Mouse (Mus musculus): ENCODE data around the gene Ube2n. TPM values are rescaled to one million over a fixed set of nuclear protein-coding genes. Genes with fewer than 3 reads are reported as not detected.

Ube2n gene
- polyA plus RNA-seq, 1 experiment from 2014 or later, result 319 TPM

DNA sequence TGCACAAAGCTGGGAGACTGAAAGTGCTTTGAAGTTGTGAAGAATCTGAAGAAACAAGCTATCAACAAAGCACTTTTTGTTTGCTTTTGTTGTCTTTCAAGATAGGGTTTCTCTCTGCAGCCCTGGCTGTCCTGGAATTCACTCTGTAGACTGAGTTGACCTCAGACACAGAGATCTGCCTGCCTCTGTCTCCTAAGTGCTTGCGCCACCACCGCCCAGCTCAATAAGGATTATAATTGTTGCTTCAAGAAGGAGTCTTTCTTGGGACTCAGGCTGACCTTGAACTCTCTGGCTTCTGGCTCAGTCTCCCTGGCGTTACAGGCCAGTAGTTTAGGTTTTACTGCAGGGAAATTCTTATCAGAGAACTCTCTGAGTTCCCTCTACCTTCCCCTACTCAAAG lies 51.8 kb downstream of the Ube2n start:
- Histone ChIP-seq H3K4me1 (replicated peaks; ENCODE audit: control insufficient read depth, insufficient read depth, low read length) (peaks cover 13% of the 10 kb centered on the region; the same call in 1 of the 2 replicates), H3K9me3 (ENCODE audit: control insufficient read depth, low read length) (no peaks in the 10 kb centered on the region), H3K4me3 (ENCODE audit: low read depth, low read length) (no peak overlapping the region), H3K36me3 (ENCODE audit: control insufficient read depth, insufficient read depth, low read length) (no peaks in the 10 kb centered on the region), H3K27ac (ENCODE audit: low read depth) (no peak overlapping the region), H3K27me3 (replicated peaks; ENCODE audit: control insufficient read depth, insufficient read depth, low read length) (no peaks in the 10 kb centered on the region), H3K9ac (ENCODE audit: low read length) (no peak overlapping the region), H3K4me2 (ENCODE audit: low read length) (no peak overlapping the region)
- ATAC-seq (replicated peaks; ENCODE audit: low FRiP score, low TSS enrichment, low read depth) (no peak), DNase-seq (ENCODE audit: low spot score) (no peak)
- 86% methylated on average over 3 of the region's 3 CpGs for WGBS

DNA sequence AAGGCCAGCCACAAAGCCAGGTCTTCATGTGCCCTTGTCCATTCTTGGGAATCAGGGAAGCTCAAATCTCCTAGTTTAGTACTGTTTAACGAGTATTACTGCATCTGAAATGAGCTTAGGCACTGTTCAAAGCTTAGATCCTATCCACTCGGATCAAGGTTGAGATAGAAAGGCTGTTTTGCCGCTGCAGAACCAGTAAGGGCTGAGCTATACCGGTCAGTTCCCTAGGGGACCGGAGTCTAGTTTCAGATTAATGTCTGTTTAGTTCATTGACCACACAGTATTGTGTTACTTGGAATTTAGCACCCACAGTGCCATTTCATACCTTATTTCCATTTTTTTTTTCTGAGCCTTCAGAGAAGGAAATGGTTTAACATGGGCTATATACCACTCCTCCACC lies 52.6 kb downstream of the Ube2n start:
- H3K9me3 ChIP-seq (ENCODE audit: control insufficient read depth, low read length), result no peaks in the 10 kb centered on the region
- DNase-seq (ENCODE audit: low spot score) (no peak), ATAC-seq (replicated peaks; ENCODE audit: low FRiP score, low TSS enrichment, low read depth) (no peak)
- no peak overlapping the region for H3K27ac ChIP-seq (ENCODE audit: low read depth)
- 65% methylated on average over 5 of the region's 5 CpGs for WGBS
- H3K36me3 ChIP-seq (ENCODE audit: control insufficient read depth, insufficient read depth, low read length), result no peaks in the 10 kb centered on the region
- H3K4me1 ChIP-seq (replicated peaks; ENCODE audit: control insufficient read depth, insufficient read depth, low read length), result peaks cover 7% of the 10 kb centered on the region; the same call in 1 of the 2 replicates
- no peak overlapping the region for H3K9ac ChIP-seq (ENCODE audit: low read length)
- H3K4me3 ChIP-seq (ENCODE audit: low read depth, low read length), result no peak overlapping the region
- no peak overlapping the region for H3K4me2 ChIP-seq (ENCODE audit: low read length)
- no peaks in the 10 kb centered on the region for H3K27me3 ChIP-seq (replicated peaks; ENCODE audit: control insufficient read depth, insufficient read depth, low read length)

DNA sequence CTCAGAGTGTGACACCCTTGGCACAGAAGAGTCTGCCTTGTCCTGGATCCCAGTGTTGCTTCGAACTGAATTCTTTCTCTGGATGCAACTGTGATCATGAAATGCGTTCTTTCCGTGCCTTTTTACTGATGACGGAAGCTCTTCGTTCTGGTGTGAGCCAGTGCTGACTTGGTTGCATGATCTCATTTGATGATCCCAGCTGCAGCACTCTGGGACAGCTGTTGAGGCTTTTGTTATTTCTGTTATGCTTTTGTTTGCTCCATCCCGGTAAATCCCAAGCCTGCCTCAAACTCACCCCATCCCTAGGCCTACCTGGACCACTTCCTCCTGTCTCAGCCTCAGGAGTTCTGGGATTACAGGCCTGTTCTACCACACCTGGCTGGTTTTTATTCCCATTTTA lies 53.1 kb downstream of the Ube2n start:
- Histone ChIP-seq H3K36me3 (ENCODE audit: control insufficient read depth, insufficient read depth, low read length) (no peaks in the 10 kb centered on the region), H3K27me3 (replicated peaks; ENCODE audit: control insufficient read depth, insufficient read depth, low read length) (no peaks in the 10 kb centered on the region), H3K9ac (ENCODE audit: low read length) (no peak overlapping the region), H3K27ac (ENCODE audit: low read depth) (no peak overlapping the region), H3K4me3 (ENCODE audit: low read depth, low read length) (no peak overlapping the region), H3K4me2 (ENCODE audit: low read length) (no peak overlapping the region), H3K9me3 (ENCODE audit: control insufficient read depth, low read length) (no peaks in the 10 kb centered on the region), H3K4me1 (replicated peaks; ENCODE audit: control insufficient read depth, insufficient read depth, low read length) (peaks cover 7% of the 10 kb centered on the region; the same call in 1 of the 2 replicates)
- DNase-seq (ENCODE audit: low spot score) (no peak), ATAC-seq (replicated peaks; ENCODE audit: low FRiP score, low TSS enrichment, low read depth) (no peak)
- 78% methylated on average over 6 of the region's 6 CpGs for WGBS

DNA sequence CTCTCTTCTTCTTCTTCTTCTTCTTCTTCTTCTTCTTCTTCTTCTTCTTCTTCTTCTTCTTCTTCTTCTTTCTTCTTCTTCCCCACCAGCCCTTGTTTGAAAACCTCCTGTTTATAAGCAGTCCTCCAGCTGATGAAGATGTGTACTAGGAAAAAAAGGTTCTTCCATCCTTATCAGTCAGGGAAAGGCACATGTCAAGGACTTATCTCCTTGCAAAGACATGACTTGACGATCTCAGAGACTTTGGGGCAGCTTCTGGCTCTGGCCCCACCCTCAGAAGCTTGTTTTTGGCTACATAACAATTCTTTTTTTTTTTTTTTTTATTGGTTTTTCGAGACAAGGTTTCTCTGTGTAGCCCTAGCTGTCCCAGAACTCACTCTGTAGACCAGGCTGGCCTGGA lies 54.5 kb downstream of the Ube2n start:
- WGBS, result 53% methylated on average over 2 of the region's 2 CpGs
- no peaks in the 10 kb centered on the region for H3K36me3 ChIP-seq (ENCODE audit: control insufficient read depth, insufficient read depth, low read length)
- H3K27ac ChIP-seq (ENCODE audit: low read depth), result no peak overlapping the region
- H3K27me3 ChIP-seq (replicated peaks; ENCODE audit: control insufficient read depth, insufficient read depth, low read length), result no peaks in the 10 kb centered on the region
- H3K9ac ChIP-seq (ENCODE audit: low read length), result no peak overlapping the region
- no peak overlapping the region for H3K4me3 ChIP-seq (ENCODE audit: low read depth, low read length)
- peaks cover 7% of the 10 kb centered on the region; the same call in 1 of the 2 replicates for H3K4me1 ChIP-seq (replicated peaks; ENCODE audit: control insufficient read depth, insufficient read depth, low read length)
- H3K9me3 ChIP-seq (ENCODE audit: control insufficient read depth, low read length), result no peaks in the 10 kb centered on the region
- DNase-seq (ENCODE audit: low spot score) (peak; percentile 43), ATAC-seq (replicated peaks; ENCODE audit: low FRiP score, low TSS enrichment, low read depth) (no peak)
- no peak overlapping the region for H3K4me2 ChIP-seq (ENCODE audit: low read length)

DNA sequence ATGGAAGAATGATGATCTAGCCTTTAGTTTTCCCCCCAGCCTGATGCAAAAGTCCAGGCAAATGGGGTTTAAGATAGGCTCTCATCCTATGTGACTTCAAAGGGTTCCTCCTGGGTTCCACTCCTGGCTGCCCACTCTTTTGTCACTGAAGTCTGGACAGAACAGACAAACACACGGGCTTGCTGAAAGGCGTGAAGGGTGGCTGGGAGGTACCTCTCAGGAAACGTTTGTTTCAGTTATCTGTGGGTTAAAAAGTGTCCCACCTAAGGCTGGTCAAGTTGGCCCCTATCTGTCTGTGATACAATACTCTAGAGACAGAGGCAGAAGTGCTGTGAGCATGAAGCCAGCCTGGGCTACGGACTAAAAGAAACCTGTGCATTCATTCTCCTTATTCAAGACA lies 60.0 kb downstream of the Ube2n start:
- Histone ChIP-seq H3K27me3 (replicated peaks; ENCODE audit: control insufficient read depth, insufficient read depth, low read length) (no peaks in the 10 kb centered on the region), H3K4me3 (ENCODE audit: low read depth, low read length) (no peak overlapping the region), H3K9ac (ENCODE audit: low read length) (no peak overlapping the region), H3K4me2 (ENCODE audit: low read length) (no peak overlapping the region), H3K4me1 (replicated peaks; ENCODE audit: control insufficient read depth, insufficient read depth, low read length) (no peaks in the 10 kb centered on the region), H3K36me3 (ENCODE audit: control insufficient read depth, insufficient read depth, low read length) (no peaks in the 10 kb centered on the region), H3K9me3 (ENCODE audit: control insufficient read depth, low read length) (no peaks in the 10 kb centered on the region), H3K27ac (ENCODE audit: low read depth) (no peak overlapping the region)
- peak; percentile 10 for DNase-seq (ENCODE audit: low spot score)
- WGBS, result 70% methylated on average over 4 of the region's 4 CpGs
- no peak for ATAC-seq (replicated peaks; ENCODE audit: low FRiP score, low TSS enrichment, low read depth)

DNA sequence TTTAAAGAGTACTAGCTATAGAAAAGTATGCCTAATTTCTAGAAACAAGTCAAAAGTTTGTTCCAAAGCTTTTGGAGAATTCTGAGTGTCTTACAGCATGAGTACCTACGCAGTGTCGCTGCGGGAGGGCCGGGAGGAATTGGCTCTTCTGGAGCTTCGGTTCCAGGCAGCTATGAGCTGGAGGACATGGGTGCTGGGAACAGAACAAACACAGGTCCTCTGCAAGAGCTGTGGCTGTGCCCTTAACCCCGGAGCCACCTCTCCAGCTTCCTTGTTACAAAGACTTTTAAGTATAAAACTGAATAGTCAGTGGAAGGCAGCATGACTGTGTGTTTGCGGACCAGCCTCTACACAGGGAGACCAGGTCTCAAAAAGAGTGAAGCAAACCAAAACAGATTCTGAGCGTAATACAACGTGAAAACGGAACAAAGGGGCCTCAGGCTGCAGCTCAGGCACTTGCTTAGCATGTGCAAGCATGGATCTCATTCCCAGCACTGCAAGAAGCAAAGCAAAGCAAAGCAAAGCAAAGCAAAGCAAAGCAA lies 61.0 kb downstream of the Ube2n start:
- no peak for ATAC-seq (replicated peaks; ENCODE audit: low FRiP score, low TSS enrichment, low read depth)
- Histone ChIP-seq H3K27ac (ENCODE audit: low read depth) (no peak overlapping the region), H3K4me3 (ENCODE audit: low read depth, low read length) (no peak overlapping the region), H3K9me3 (ENCODE audit: control insufficient read depth, low read length) (no peaks in the 10 kb centered on the region), H3K36me3 (ENCODE audit: control insufficient read depth, insufficient read depth, low read length) (no peaks in the 10 kb centered on the region), H3K4me2 (ENCODE audit: low read length) (no peak overlapping the region), H3K4me1 (replicated peaks; ENCODE audit: control insufficient read depth, insufficient read depth, low read length) (no peaks in the 10 kb centered on the region), H3K9ac (ENCODE audit: low read length) (no peak overlapping the region), H3K27me3 (replicated peaks; ENCODE audit: control insufficient read depth, insufficient read depth, low read length) (no peaks in the 10 kb centered on the region)
- WGBS, result 77% methylated on average over 10 of the region's 10 CpGs
- peak; percentile 50 for DNase-seq (ENCODE audit: low spot score)

DNA sequence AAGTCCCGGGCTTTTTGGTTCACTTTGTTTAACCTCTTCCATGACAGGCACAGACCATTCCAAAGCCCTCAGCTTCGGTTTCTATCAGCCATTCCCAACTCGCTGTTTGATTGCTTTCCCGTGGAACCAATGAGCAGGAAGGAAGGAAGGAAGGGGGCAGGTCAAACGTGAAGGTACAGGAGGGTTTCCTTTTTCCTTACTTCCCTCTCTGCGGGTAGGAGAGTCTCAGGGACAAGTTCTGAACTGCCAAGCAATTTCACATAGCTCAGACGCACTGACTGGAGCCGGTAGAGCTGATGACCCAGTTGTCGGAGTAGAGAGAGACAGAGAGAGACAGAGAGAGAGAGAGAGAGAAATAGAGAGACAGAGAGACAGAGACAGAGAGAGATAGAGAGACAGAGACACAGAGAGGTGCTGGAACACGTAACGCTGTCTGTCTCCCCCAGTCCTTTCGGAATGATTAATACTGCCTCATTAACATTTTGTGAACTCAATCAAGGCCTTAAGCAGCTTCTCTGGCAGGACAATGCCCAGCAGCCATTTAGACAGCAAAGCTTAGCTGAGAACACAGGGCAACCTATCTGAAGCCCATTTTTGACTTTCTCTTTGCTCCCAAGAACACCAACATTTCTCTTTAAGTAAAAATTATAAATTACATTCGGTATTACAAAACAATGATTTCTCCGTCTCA lies 62.1 kb downstream of the Ube2n start:
- Histone ChIP-seq H3K36me3 (ENCODE audit: control insufficient read depth, insufficient read depth, low read length) (no peaks in the 10 kb centered on the region), H3K4me1 (replicated peaks; ENCODE audit: control insufficient read depth, insufficient read depth, low read length) (no peaks in the 10 kb centered on the region), H3K4me3 (ENCODE audit: low read depth, low read length) (no peak overlapping the region), H3K27ac (ENCODE audit: low read depth) (no peak overlapping the region), H3K27me3 (replicated peaks; ENCODE audit: control insufficient read depth, insufficient read depth, low read length) (no peaks in the 10 kb centered on the region), H3K9ac (ENCODE audit: low read length) (no peak overlapping the region), H3K9me3 (ENCODE audit: control insufficient read depth, low read length) (no peaks in the 10 kb centered on the region), H3K4me2 (ENCODE audit: low read length) (no peak overlapping the region)
- DNase-seq (ENCODE audit: low spot score), result peak; percentile 51
- 54% methylated on average over 14 of the region's 14 CpGs for WGBS
- ATAC-seq (replicated peaks; ENCODE audit: low FRiP score, low TSS enrichment, low read depth), result no peak

DNA sequence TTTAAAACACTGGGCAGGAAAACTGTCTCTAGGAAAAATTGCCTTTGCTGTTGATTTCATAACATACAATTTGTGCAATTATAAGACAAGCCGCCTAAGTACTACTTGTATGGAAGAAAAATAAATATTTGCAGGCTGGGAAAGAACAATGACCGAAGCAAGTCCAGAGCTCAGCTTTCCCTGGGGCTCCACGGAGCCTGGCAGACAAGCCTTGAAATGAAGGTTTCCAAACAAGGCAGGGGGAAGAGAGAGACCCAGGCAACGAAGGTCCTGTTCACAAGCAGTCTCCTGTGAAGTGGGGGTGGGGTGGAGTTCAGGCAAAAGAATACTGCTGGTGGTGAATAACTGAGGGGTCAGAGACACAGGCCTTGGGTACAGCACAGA lies 62.6 kb downstream of the Ube2n start:
- no peak for DNase-seq (ENCODE audit: low spot score)
- H3K27ac ChIP-seq (ENCODE audit: low read depth), result no peak overlapping the region
- no peak for ATAC-seq (replicated peaks; ENCODE audit: low FRiP score, low TSS enrichment, low read depth)

DNA sequence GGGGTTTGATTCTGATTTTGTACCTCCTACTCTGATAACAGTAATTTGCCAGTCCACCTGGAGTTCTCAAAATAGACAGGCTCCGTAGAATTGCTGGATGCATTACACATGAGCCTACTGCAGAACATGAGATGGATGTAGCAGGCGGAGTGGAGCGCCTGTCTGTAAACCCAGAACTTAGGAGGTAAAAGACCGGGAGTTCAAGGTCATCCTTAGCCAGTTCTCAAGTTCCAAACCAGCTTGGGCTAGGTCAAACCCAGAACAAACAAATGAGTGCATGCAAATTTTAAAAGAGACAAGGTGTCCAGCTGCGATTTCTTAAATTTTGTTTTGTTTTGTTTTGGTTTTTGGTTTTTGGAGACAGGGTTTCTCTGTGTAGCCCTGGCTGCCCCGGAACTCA lies 70.6 kb downstream of the Ube2n start:
- Histone ChIP-seq H3K36me3 (ENCODE audit: control insufficient read depth, insufficient read depth, low read length) (no peaks in the 10 kb centered on the region), H3K27ac (ENCODE audit: low read depth) (no peak overlapping the region), H3K4me2 (ENCODE audit: low read length) (no peak overlapping the region), H3K4me1 (replicated peaks; ENCODE audit: control insufficient read depth, insufficient read depth, low read length) (no peaks in the 10 kb centered on the region), H3K27me3 (replicated peaks; ENCODE audit: control insufficient read depth, insufficient read depth, low read length) (no peaks in the 10 kb centered on the region), H3K4me3 (ENCODE audit: low read depth, low read length) (no peak overlapping the region), H3K9me3 (ENCODE audit: control insufficient read depth, low read length) (no peaks in the 10 kb centered on the region), H3K9ac (ENCODE audit: low read length) (no peak overlapping the region)
- no peak for DNase-seq (ENCODE audit: low spot score)
- 85% methylated on average over 6 of the region's 6 CpGs for WGBS
- no peak for ATAC-seq (replicated peaks; ENCODE audit: low FRiP score, low TSS enrichment, low read depth)

More for the DNA sequence above, 62.6 kb downstream of the Ube2n start:
- 21% methylated on average over 4 of the region's 4 CpGs for WGBS
- no peaks in the 10 kb centered on the region for H3K9me3 ChIP-seq (ENCODE audit: control insufficient read depth, low read length)
- H3K4me3 ChIP-seq (ENCODE audit: low read depth, low read length), result no peak overlapping the region
- no peaks in the 10 kb centered on the region for H3K27me3 ChIP-seq (replicated peaks; ENCODE audit: control insufficient read depth, insufficient read depth, low read length)
- H3K4me1 ChIP-seq (replicated peaks; ENCODE audit: control insufficient read depth, insufficient read depth, low read length), result no peaks in the 10 kb centered on the region
- H3K4me2 ChIP-seq (ENCODE audit: low read length), result no peak overlapping the region
- H3K9ac ChIP-seq (ENCODE audit: low read length), result no peak overlapping the region
- H3K36me3 ChIP-seq (ENCODE audit: control insufficient read depth, insufficient read depth, low read length), result no peaks in the 10 kb centered on the region

Data from intestine, embryonic 14.5 days (tissue).